Mouse (Mus musculus): ENCODE measurements at regions not wholly inside any gene's neighbourhood (a gene's known extent, or its start where the extent isn't known, plus 50 kb on each side); places are given as distances from the start of the nearest gene placed in this dataset.
"Not testable (repeated sequence)": the region's sequence is repeated elsewhere in the genome, so short reads cannot be mapped to it uniquely, and the experiment has no call there.

GRCm38 (mm10) chr3:21149618-21150017 is 782.6 kb upstream of the Agtr1b start:
- Histone ChIP-seq H3K9ac (replicated peaks; ENCODE audit: low read length) (no peak overlapping the region), H3K27ac (ENCODE audit: low read length) (no peak overlapping the region)
- ATAC-seq (ENCODE audit: low FRiP score, low TSS enrichment): no peak

GRCm38 (mm10) chr3:21128821-21129504 is 762.0 kb upstream of the Agtr1b start:
- H3K4me1 ChIP-seq (ENCODE audit: insufficient read depth, low read length): no peaks in the 10 kb centered on the region
- no peak overlapping the region for H3K9ac ChIP-seq (replicated peaks; ENCODE audit: low read length)
- H3K27me3 ChIP-seq (ENCODE audit: insufficient read depth, low read length): no peaks in the 10 kb centered on the region
- no peak overlapping the region for H3K4me3 ChIP-seq (ENCODE audit: low read length)
- H3K4me2 ChIP-seq (replicated peaks; ENCODE audit: low read depth, low read length): no peak overlapping the region
- 96% methylated on average over 1 of the region's 1 CpGs for WGBS
- no peaks in the 10 kb centered on the region for H3K36me3 ChIP-seq (ENCODE audit: insufficient read depth, low read length)
- H3K9me3 ChIP-seq (ENCODE audit: low read length): no peaks in the 10 kb centered on the region
- no peak overlapping the region for H3K27ac ChIP-seq (ENCODE audit: low read length)
- no peak for ATAC-seq (ENCODE audit: low FRiP score, low TSS enrichment)

More at GRCm38 (mm10) chr3:21149618-21150017, 782.6 kb upstream of the Agtr1b start:
- Histone ChIP-seq H3K36me3 (ENCODE audit: insufficient read depth, low read length) (no peaks in the 10 kb centered on the region), H3K4me1 (ENCODE audit: insufficient read depth, low read length) (no peaks in the 10 kb centered on the region), H3K9me3 (ENCODE audit: low read length) (0 out of 2 replicates have a peak, but pooled peaks cover 2% of the 10 kb centered on the region), H3K27me3 (ENCODE audit: insufficient read depth, low read length) (no peaks in the 10 kb centered on the region), H3K4me3 (ENCODE audit: low read length) (no peak overlapping the region), H3K4me2 (replicated peaks; ENCODE audit: low read depth, low read length) (no peak overlapping the region)

- no peaks in the 10 kb centered on the region for H3K36me3 ChIP-seq (ENCODE audit: insufficient read depth, low read length)
- no peaks in the 10 kb centered on the region for H3K4me1 ChIP-seq (ENCODE audit: insufficient read depth, low read length)
- H3K27ac ChIP-seq (ENCODE audit: low read length): no peak overlapping the region
- no peak overlapping the region for H3K4me2 ChIP-seq (replicated peaks; ENCODE audit: low read depth, low read length)
- H3K4me3 ChIP-seq (ENCODE audit: low read length): no peak overlapping the region
- no peak overlapping the region for H3K9ac ChIP-seq (replicated peaks; ENCODE audit: low read length)
- H3K27me3 ChIP-seq (ENCODE audit: insufficient read depth, low read length): no peaks in the 10 kb centered on the region
- H3K9me3 ChIP-seq (ENCODE audit: low read length): no peaks in the 10 kb centered on the region
- no peak for ATAC-seq (ENCODE audit: low FRiP score, low TSS enrichment)
Measured at GRCm38 (mm10) chr3:21126191-21126590, 759.2 kb upstream of the Agtr1b start.

GRCm38 (mm10) chr3:21118164-21118902 is 751.4 kb upstream of the Agtr1b start:
- 70% methylated on average over 1 of the region's 1 CpGs for WGBS
- no peak overlapping the region for H3K9ac ChIP-seq (replicated peaks; ENCODE audit: low read length)
- no peaks in the 10 kb centered on the region for H3K27me3 ChIP-seq (ENCODE audit: insufficient read depth, low read length)
- H3K9me3 ChIP-seq (ENCODE audit: low read length): no peaks in the 10 kb centered on the region
- H3K4me1 ChIP-seq (ENCODE audit: insufficient read depth, low read length): no peaks in the 10 kb centered on the region
- no peak overlapping the region for H3K4me3 ChIP-seq (ENCODE audit: low read length)
- H3K27ac ChIP-seq (ENCODE audit: low read length): no peak overlapping the region
- H3K36me3 ChIP-seq (ENCODE audit: insufficient read depth, low read length): no peaks in the 10 kb centered on the region
- H3K4me2 ChIP-seq (replicated peaks; ENCODE audit: low read depth, low read length): no peak overlapping the region
- ATAC-seq (ENCODE audit: low FRiP score, low TSS enrichment): no peak

GRCm38 (mm10) chr3:21111735-21112518 is 745.0 kb upstream of the Agtr1b start:
- no peak for ATAC-seq (ENCODE audit: low FRiP score, low TSS enrichment)
- H3K9ac ChIP-seq (replicated peaks; ENCODE audit: low read length): no peak overlapping the region

GRCm38 (mm10) chr3:21090206-21090605 is 723.2 kb upstream of the Agtr1b start:
- Histone ChIP-seq H3K4me2 (replicated peaks; ENCODE audit: low read depth, low read length) (no peak overlapping the region), H3K4me1 (ENCODE audit: insufficient read depth, low read length) (no peaks in the 10 kb centered on the region), H3K27me3 (ENCODE audit: insufficient read depth, low read length) (no peaks in the 10 kb centered on the region), H3K4me3 (ENCODE audit: low read length) (no peak overlapping the region), H3K27ac (ENCODE audit: low read length) (no peak overlapping the region), H3K36me3 (ENCODE audit: insufficient read depth, low read length) (no peaks in the 10 kb centered on the region), H3K9me3 (ENCODE audit: low read length) (no peaks in the 10 kb centered on the region), H3K9ac (replicated peaks; ENCODE audit: low read length) (no peak overlapping the region)
- no peak for ATAC-seq (ENCODE audit: low FRiP score, low TSS enrichment)

More at GRCm38 (mm10) chr3:21111735-21112518, 745.0 kb upstream of the Agtr1b start:
- Histone ChIP-seq H3K4me2 (replicated peaks; ENCODE audit: low read depth, low read length) (no peak overlapping the region), H3K4me1 (ENCODE audit: insufficient read depth, low read length) (no peaks in the 10 kb centered on the region), H3K4me3 (ENCODE audit: low read length) (no peak overlapping the region), H3K36me3 (ENCODE audit: insufficient read depth, low read length) (no peaks in the 10 kb centered on the region), H3K27me3 (ENCODE audit: insufficient read depth, low read length) (no peaks in the 10 kb centered on the region), H3K9me3 (ENCODE audit: low read length) (no peaks in the 10 kb centered on the region), H3K27ac (ENCODE audit: low read length) (no peak overlapping the region)
- WGBS: 45% methylated on average over 1 of the region's 1 CpGs

- H3K4me1 ChIP-seq (ENCODE audit: insufficient read depth, low read length): no peaks in the 10 kb centered on the region
Measured at GRCm38 (mm10) chr3:21086426-21086825, 719.4 kb upstream of the Agtr1b start.

GRCm38 (mm10) chr3:21077548-21077947 is 710.6 kb upstream of the Agtr1b start:
- Histone ChIP-seq H3K4me2 (replicated peaks; ENCODE audit: low read depth, low read length) (no peak overlapping the region), H3K4me3 (ENCODE audit: low read length) (no peak overlapping the region), H3K27me3 (ENCODE audit: insufficient read depth, low read length) (no peaks in the 10 kb centered on the region), H3K9me3 (ENCODE audit: low read length) (no peaks in the 10 kb centered on the region), H3K4me1 (ENCODE audit: insufficient read depth, low read length) (no peaks in the 10 kb centered on the region), H3K27ac (ENCODE audit: low read length) (no peak overlapping the region), H3K36me3 (ENCODE audit: insufficient read depth, low read length) (no peaks in the 10 kb centered on the region), H3K9ac (replicated peaks; ENCODE audit: low read length) (no peak overlapping the region)
- no peak for ATAC-seq (ENCODE audit: low FRiP score, low TSS enrichment)
- 79% methylated on average over 2 of the region's 2 CpGs for WGBS

More at GRCm38 (mm10) chr3:21086426-21086825, 719.4 kb upstream of the Agtr1b start:
- H3K36me3 ChIP-seq (ENCODE audit: insufficient read depth, low read length): no peaks in the 10 kb centered on the region
- H3K4me3 ChIP-seq (ENCODE audit: low read length): no peak overlapping the region
- H3K27ac ChIP-seq (ENCODE audit: low read length): no peak overlapping the region
- no peaks in the 10 kb centered on the region for H3K27me3 ChIP-seq (ENCODE audit: insufficient read depth, low read length)
- H3K4me2 ChIP-seq (replicated peaks; ENCODE audit: low read depth, low read length): no peak overlapping the region
- no peak for ATAC-seq (ENCODE audit: low FRiP score, low TSS enrichment)
- no peaks in the 10 kb centered on the region for H3K9me3 ChIP-seq (ENCODE audit: low read length)
- 61% methylated on average over 1 of the region's 1 CpGs for WGBS
- H3K9ac ChIP-seq (replicated peaks; ENCODE audit: low read length): no peak overlapping the region

GRCm38 (mm10) chr3:21053337-21053736 is 686.4 kb upstream of the Agtr1b start:
- H3K4me2 ChIP-seq (replicated peaks; ENCODE audit: low read depth, low read length); ATAC-seq (ENCODE audit: low FRiP score, low TSS enrichment); H3K4me1 ChIP-seq (ENCODE audit: insufficient read depth, low read length); H3K9ac ChIP-seq (replicated peaks; ENCODE audit: low read length); H3K27ac ChIP-seq (ENCODE audit: low read length); H3K36me3 ChIP-seq (ENCODE audit: insufficient read depth, low read length); H3K4me3 ChIP-seq (ENCODE audit: low read length); H3K9me3 ChIP-seq (ENCODE audit: low read length); H3K27me3 ChIP-seq (ENCODE audit: insufficient read depth, low read length): not testable (repeated sequence)
- WGBS: 72% methylated on average over 1 of the region's 2 CpGs

- H3K4me2 ChIP-seq (replicated peaks; ENCODE audit: low read depth, low read length); H3K4me3 ChIP-seq (ENCODE audit: low read length); H3K27me3 ChIP-seq (ENCODE audit: insufficient read depth, low read length); H3K36me3 ChIP-seq (ENCODE audit: insufficient read depth, low read length); H3K4me1 ChIP-seq (ENCODE audit: insufficient read depth, low read length); H3K27ac ChIP-seq (ENCODE audit: low read length); H3K9ac ChIP-seq (replicated peaks; ENCODE audit: low read length); H3K9me3 ChIP-seq (ENCODE audit: low read length); ATAC-seq (ENCODE audit: low FRiP score, low TSS enrichment): not testable (repeated sequence)
- 75% methylated on average over 16 of the region's 25 CpGs for WGBS
Measured at GRCm38 (mm10) chr3:21049365-21049764, 682.4 kb upstream of the Agtr1b start.
